Mouse (Mus musculus): ENCODE data around the gene Snip1. TPM values are rescaled to one million over a fixed set of nuclear protein-coding genes. Genes with fewer than 3 reads are reported as not detected.
A peak's percentile ranks its signal among the peaks of the same experiment; 100 is the strongest.

The Snip1 gene
- total RNA-seq, 1 experiment: 25.1 TPM

DNA sequence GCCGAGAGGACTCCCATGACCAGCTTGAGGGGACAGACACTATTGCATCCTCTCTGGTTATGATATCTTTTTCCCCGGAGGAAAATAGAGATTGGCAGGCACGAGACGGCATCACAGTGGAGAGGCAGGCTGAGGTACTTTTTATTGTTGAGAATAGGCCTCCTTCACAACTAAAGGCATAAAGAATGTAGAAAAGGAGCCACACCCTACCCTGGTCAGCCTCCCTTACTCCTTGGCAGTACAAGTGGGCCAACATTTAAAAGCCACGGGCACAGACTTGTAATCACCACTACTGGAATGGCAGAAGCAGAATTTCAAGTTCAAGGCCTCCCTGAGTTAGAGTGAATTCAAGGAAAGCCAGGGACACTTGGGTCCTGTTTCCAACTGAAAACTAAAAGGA is 8.4 kb upstream of the Snip1 start:
- peaks cover 25% of the 10 kb centered on the region for H3K36me3 ChIP-seq (ENCODE audit: control insufficient read depth, insufficient read depth, low read length, poor library complexity, severe bottlenecking)
- no peaks in the 10 kb centered on the region for H3K9me3 ChIP-seq (ENCODE audit: control insufficient read depth, insufficient read depth, low read depth, low read length)
- H3K4me1 ChIP-seq (ENCODE audit: control insufficient read depth in 2 of 2, insufficient read depth in 2 of 2, low read length in 2 of 2, poor library complexity in 1 of 2): peaks cover 0 to 12% of the 10 kb centered on the region in 2 experiments; a peak in 1 of 4 replicates
- H3K27ac ChIP-seq (ENCODE audit: insufficient read depth, low read depth, low read length, poor library complexity, severe bottlenecking): no peak overlapping the region
- in situ Hi-C loops (cut with MboI; ENCODE audit: low sequenced_read_pairs in 2 of 2, unreplicated experiment in 2 of 2): loop anchor here in 1 of 2 experiments (10.0 kb wide), 1 partner anchor 113 kb away; no protein-coding TSS in a partner anchor
- H3K4me3 ChIP-seq (ENCODE audit: insufficient read depth in 1 of 2, low read depth in 1 of 2, low read length in 2 of 2, poor library complexity in 1 of 2, severe bottlenecking in 1 of 2): no peak overlapping the region
- TF ChIP-seq ZC3H11A (IDR thresholded peaks at IDR 0.05; ENCODE audit: borderline replicate concordance, low read depth, low read length) (no peak), HCFC1 (IDR thresholded peaks at IDR 0.05; ENCODE audit: borderline replicate concordance, insufficient read depth, low read length) (no peak)
- no peak overlapping the region for H3K9ac ChIP-seq (ENCODE audit: insufficient read depth, low read depth, low read length, poor library complexity, severe bottlenecking)
- DNase-seq (ENCODE audit: low read depth, low spot score): no peak

- Histone ChIP-seq H3K9ac (ENCODE audit: insufficient read depth, low read depth, low read length, poor library complexity, severe bottlenecking) (peak overlapping the region; percentile 21; the same call in 1 of the 2 replicates), H3K4me3 (ENCODE audit: insufficient read depth in 1 of 2, low read depth in 1 of 2, low read length in 2 of 2, poor library complexity in 1 of 2, severe bottlenecking in 1 of 2) (peak overlapping the region in 1 of 2 experiments; percentile 32; a peak in 1 of 4 replicates), H3K4me1 (ENCODE audit: control insufficient read depth in 2 of 2, insufficient read depth in 2 of 2, low read length in 2 of 2, poor library complexity in 1 of 2) (peaks cover 0 to 16% of the 10 kb centered on the region in 2 experiments; a peak in 1 of 4 replicates), H3K9me3 (ENCODE audit: control insufficient read depth, insufficient read depth, low read depth, low read length) (no peaks in the 10 kb centered on the region), H3K27ac (ENCODE audit: insufficient read depth, low read depth, low read length, poor library complexity, severe bottlenecking) (no peak overlapping the region), H3K36me3 (ENCODE audit: control insufficient read depth, insufficient read depth, low read length, poor library complexity, severe bottlenecking) (peaks cover 21% of the 10 kb centered on the region)
- peak; percentile 58 for DNase-seq (ENCODE audit: low read depth, low spot score)
- peak; percentile 46; the same call in 1 of the 2 replicates for TF ChIP-seq ZC3H11A (IDR thresholded peaks at IDR 0.05; ENCODE audit: borderline replicate concordance, low read depth, low read length)
- TF ChIP-seq CHD2 (IDR thresholded peaks at IDR 0.05; ENCODE audit: low read depth, low read length): no peak
- in situ Hi-C loops (cut with MboI; ENCODE audit: low sequenced_read_pairs in 2 of 2, unreplicated experiment in 2 of 2): loop anchor here in 1 of 2 experiments (10.0 kb wide), 1 partner anchor 114 kb away; no protein-coding TSS in a partner anchor
Measured at GRCm38 (mm10) chr4:125059025-125059424, 7.4 kb upstream of the Snip1 start.

DNA sequence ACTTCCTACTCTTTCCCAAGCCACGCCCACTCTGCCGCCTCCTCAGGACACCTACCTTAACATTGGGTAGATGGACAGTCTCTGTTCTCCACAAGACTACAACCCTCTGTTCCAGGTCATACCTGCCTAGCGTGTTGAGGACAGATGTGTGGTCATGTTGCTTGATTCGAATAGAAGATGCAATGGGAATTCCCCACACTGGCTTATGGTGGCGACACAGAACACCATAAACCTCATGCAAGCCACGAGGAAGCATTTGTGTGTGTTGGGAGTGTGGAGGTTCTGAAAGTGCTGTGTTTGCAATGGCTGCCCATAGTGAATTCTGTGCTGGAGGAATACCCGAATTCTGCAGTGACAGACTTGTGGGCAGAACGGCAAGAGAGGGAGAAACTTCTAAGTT is 2.6 kb upstream of the Snip1 start:
- peaks cover 6% of the 10 kb centered on the region; the same call in 1 of the 2 replicates for H3K36me3 ChIP-seq (ENCODE audit: control insufficient read depth, insufficient read depth, low read length, poor library complexity, severe bottlenecking)
- peaks cover 0 to 13% of the 10 kb centered on the region in 2 experiments; a peak in 1 of 4 replicates for H3K4me1 ChIP-seq (ENCODE audit: control insufficient read depth in 2 of 2, insufficient read depth in 2 of 2, low read length in 2 of 2, poor library complexity in 1 of 2)
- no peak overlapping the region for H3K9ac ChIP-seq (ENCODE audit: insufficient read depth, low read depth, low read length, poor library complexity, severe bottlenecking)
- TF ChIP-seq ZNF384 (IDR thresholded peaks at IDR 0.05; ENCODE audit: low read depth, low read length): no peak
- TF ChIP-seq CHD2 (IDR thresholded peaks at IDR 0.05; ENCODE audit: low read depth, low read length): no peak
- TF ChIP-seq ZC3H11A (IDR thresholded peaks at IDR 0.05; ENCODE audit: borderline replicate concordance, low read depth, low read length): no peak
- no peak for TF ChIP-seq MAFK (IDR thresholded peaks at IDR 0.05; ENCODE audit: insufficient read depth, low read depth, low read length)
- no peak for TF ChIP-seq HCFC1 (IDR thresholded peaks at IDR 0.05; ENCODE audit: borderline replicate concordance, insufficient read depth, low read length)
- DNase-seq (ENCODE audit: low read depth, low spot score): no peak
- H3K4me3 ChIP-seq (ENCODE audit: insufficient read depth in 1 of 2, low read depth in 1 of 2, low read length in 2 of 2, poor library complexity in 1 of 2, severe bottlenecking in 1 of 2): no peak overlapping the region
- in situ Hi-C loops (cut with MboI; ENCODE audit: low sequenced_read_pairs in 2 of 2, unreplicated experiment in 2 of 2): no loop called here
- no peaks in the 10 kb centered on the region for H3K9me3 ChIP-seq (ENCODE audit: control insufficient read depth, insufficient read depth, low read depth, low read length)
- no peak overlapping the region for H3K27ac ChIP-seq (ENCODE audit: insufficient read depth, low read depth, low read length, poor library complexity, severe bottlenecking)

DNA sequence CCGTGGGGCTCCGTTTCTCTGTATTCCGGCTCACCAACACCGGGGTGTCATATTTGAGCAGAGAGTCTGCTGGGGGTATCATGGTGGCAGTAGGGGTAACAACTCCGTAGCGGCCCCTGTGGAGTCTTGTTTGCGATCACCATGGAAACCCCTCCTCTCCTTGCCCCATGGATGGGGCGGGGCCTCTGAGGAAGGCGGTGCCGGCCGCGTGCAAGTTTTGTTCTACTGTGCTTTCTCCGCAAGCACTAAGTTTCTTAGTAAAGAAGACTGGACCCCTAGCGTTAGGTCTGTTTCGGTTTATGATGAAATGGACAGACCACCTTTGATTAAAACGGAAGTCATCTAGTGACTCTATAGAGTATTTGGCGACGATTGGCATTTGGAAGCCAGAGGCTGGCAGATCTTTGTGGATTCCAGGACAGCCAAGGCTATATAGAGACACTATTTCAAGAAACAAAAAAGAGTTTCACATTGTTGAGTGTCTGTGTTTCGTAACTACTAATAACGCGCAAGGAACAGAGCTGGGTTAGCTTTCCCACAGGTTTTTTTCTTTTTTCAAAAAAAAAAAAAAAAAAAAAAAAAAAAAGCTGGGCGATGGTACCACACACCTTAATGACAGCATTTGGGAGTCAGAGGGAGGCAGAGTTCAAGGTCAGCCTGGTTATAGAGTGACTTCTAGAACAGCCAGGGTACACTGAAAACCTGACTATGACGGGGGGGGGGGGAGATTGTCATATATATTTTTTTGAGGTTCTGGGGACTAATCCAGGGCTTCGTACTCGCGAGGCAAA is 760 bp upstream of the Snip1 start, which contains the start of gene Dnali1:
TSS of gene Dnali1 (minus strand) at position 187 of the 791 bp plus-strand sequence.
- DNase-seq (ENCODE audit: low read depth, low spot score): peak; percentile 48
- TF ChIP-seq ZNF384 (IDR thresholded peaks at IDR 0.05; ENCODE audit: low read depth, low read length): peak; percentile 87
- no peak for TF ChIP-seq MAFK (IDR thresholded peaks at IDR 0.05; ENCODE audit: insufficient read depth, low read depth, low read length)
- peaks cover 15% of the 10 kb centered on the region for H3K36me3 ChIP-seq (ENCODE audit: control insufficient read depth, insufficient read depth, low read length, poor library complexity, severe bottlenecking)
- peak within 1 kb of the TSS; percentile 95 for H3K9ac ChIP-seq (ENCODE audit: insufficient read depth, low read depth, low read length, poor library complexity, severe bottlenecking)
- H3K4me3 ChIP-seq (ENCODE audit: insufficient read depth in 1 of 2, low read depth in 1 of 2, low read length in 2 of 2, poor library complexity in 1 of 2, severe bottlenecking in 1 of 2): peak within 1 kb of the TSS; percentile 87 to 95
- H3K27ac ChIP-seq (ENCODE audit: insufficient read depth, low read depth, low read length, poor library complexity, severe bottlenecking): no peak within 1 kb of the TSS
- peaks cover 0 to 6% of the 10 kb centered on the region in 2 experiments; a peak in 1 of 4 replicates for H3K4me1 ChIP-seq (ENCODE audit: control insufficient read depth in 2 of 2, insufficient read depth in 2 of 2, low read length in 2 of 2, poor library complexity in 1 of 2)
- no peaks in the 10 kb centered on the region for H3K9me3 ChIP-seq (ENCODE audit: control insufficient read depth, insufficient read depth, low read depth, low read length)
- in situ Hi-C loops (cut with MboI; ENCODE audit: low sequenced_read_pairs in 2 of 2, unreplicated experiment in 2 of 2): no loop called here
